Mouse (Mus musculus) heart, postnatal 4 days (tissue): ENCODE results near the gene Tex12. TPM values are rescaled to one million over a fixed set of nuclear protein-coding genes. Genes with fewer than 3 reads are reported as not detected.

ENCODE experiments used
- total RNA-seq, 2 experiments: library from RNA; stranded (reverse); gene quantifications; 2 replicates each; pipeline ENCODE4 v1.2.3; 2021

The Tex12 gene
- total RNA-seq, 2 experiments from 2014 or later: not detected

Other genes with a start within 250 kb of the Tex12 start
- 100 to 1,000 TPM; 702 to 730 TPM for gene Rpl10-ps3, start 216.4 kb downstream of the Tex12 start, total RNA-seq
- 1 to 10 TPM in 1 of 2 experiments, under 1 TPM in 1; 0.88 to 1.3 TPM for gene Plet1, start 66.8 kb downstream of the Tex12 start, total RNA-seq
- 10 to 100 TPM; 27.7 to 36.5 TPM for gene Pts, start 32.6 kb downstream of the Tex12 start, total RNA-seq
- 1 to 10 TPM; 1.3 to 2.0 TPM for gene Il18, start 6.5 kb downstream of the Tex12 start, total RNA-seq
- gene Bco2, start 6.1 kb downstream of the Tex12 start, total RNA-seq: under 1 TPM; 0.12 to 0.20 TPM
- gene Sdhd, start 42.5 kb upstream of the Tex12 start, total RNA-seq: 100 to 1,000 TPM; 664 to 695 TPM
- 100 to 1,000 TPM; 196 to 216 TPM for gene Timm8b, start 42.6 kb upstream of the Tex12 start, total RNA-seq
- under 1 TPM; 0.59 to 0.69 TPM for gene Pih1d2, start 56.0 kb upstream of the Tex12 start, total RNA-seq
- gene Nkapd1, start 56.1 kb upstream of the Tex12 start, total RNA-seq: 10 to 100 TPM; 19.0 to 20.3 TPM
- gene Dlat, start 98.5 kb upstream of the Tex12 start, total RNA-seq: 100 to 1,000 TPM; 278 to 283 TPM
- 10 to 100 TPM in 1 of 2 experiments, 1 to 10 TPM in 1; 9.9 to 10.1 TPM for gene Dixdc1, start 178.2 kb upstream of the Tex12 start, total RNA-seq
- 1 to 10 TPM; 5.2 to 6.3 TPM for gene 2310030G06Rik, start 185.2 kb upstream of the Tex12 start, total RNA-seq
- gene Cryab, start 190.0 kb upstream of the Tex12 start, total RNA-seq: 1,000 to 10,000 TPM; 1,184 to 1,197 TPM
- 100 to 1,000 TPM; 130 to 150 TPM for gene Hspb2, start 191.0 kb upstream of the Tex12 start, total RNA-seq
- gene Fdxacb1, start 206.9 kb upstream of the Tex12 start, total RNA-seq: 1 to 10 TPM; 6.0 to 7.1 TPM
- 10 to 100 TPM; 14.2 to 14.8 TPM for gene Alg9, start 213.7 kb upstream of the Tex12 start, total RNA-seq
- 10 to 100 TPM; 10.3 to 11.2 TPM for gene 1110032A03Rik, start 214.2 kb upstream of the Tex12 start, total RNA-seq